Mouse (Mus musculus): ENCODE measurements around the gene Uqcc2. TPM values are rescaled to one million over a fixed set of nuclear protein-coding genes. Genes with fewer than 3 reads are reported as not detected.

Gene Uqcc2
- polyA plus RNA-seq, 1 experiment = 105 TPM

DNA sequence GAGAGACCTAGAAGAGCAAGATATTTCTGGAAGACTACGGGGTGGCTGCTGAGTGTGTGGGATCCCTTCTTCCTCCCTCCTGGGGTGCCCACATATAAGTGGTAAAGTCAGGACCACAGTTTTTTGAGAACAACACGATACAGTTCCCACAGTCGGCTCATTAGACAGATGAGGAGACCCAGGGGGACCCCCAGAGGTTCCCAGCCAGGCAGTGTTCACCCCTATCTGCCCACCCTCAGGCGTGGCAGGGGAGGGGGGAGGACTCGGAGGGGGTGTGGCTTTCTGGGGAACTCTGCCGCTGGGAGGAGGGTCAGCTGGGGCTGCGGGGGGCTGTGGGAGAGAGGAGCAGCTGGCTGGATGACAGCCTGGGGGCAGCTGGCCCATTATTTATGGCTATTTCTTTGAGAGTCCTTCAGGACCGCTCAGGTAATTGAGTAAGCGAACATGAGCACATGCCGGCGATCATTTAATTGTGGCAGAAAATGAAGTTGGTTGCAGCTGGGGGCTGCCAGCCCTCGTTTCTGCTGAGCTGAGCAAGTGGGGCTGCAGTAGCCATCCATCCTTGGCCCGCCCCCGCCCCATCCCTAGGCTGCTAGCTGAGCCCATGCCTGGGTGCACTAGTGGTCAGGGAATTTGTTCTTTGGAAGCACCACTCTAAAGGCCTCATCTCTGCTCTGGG is 41.6 kb upstream of the Uqcc2 start:
- Histone ChIP-seq H3K4me3 (replicated peaks; ENCODE audit: control insufficient read depth, low read depth, low read length) (no peak overlapping the region), H3K4me1 (ENCODE audit: control insufficient read depth, insufficient read depth, low read length) (peaks cover 1% of the 10 kb centered on the region; the same call in 1 of the 2 replicates), H3K27ac (ENCODE audit: control insufficient read depth, insufficient read depth, low read depth, low read length, poor library complexity) (no peak overlapping the region)
- 64% methylated on average over 14 of the region's 14 CpGs for WGBS
- no peak for TF ChIP-seq CTCF (IDR thresholded peaks at IDR 0.05; ENCODE audit: control insufficient read depth, insufficient read depth, low read length)
- TF ChIP-seq POLR2A (IDR thresholded peaks at IDR 0.05; ENCODE audit: borderline replicate concordance, control insufficient read depth, low read depth, low read length) = no peak

DNA sequence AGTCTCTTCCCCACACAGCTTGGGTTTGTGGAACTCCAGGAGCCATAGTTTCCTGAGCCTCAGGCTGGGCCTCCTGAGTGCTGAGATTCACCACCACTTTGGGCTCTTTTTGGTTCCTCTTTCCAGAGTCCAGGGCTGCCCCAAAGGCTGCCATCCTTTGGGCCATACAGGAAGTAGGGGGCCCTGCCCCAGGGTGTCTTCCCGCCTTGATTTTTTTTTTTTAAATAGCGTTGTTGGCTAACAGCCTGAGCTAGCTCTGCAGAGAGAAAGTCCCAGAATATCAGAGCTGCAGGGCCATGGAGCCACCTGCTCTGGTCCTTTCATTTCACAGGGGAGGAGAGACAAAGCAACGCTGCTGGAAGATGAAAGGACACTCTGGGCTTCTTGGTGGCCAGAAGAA is 40.0 kb upstream of the Uqcc2 start:
- 8% methylated on average over 3 of the region's 3 CpGs for WGBS
- Histone ChIP-seq H3K27ac (ENCODE audit: control insufficient read depth, insufficient read depth, low read depth, low read length, poor library complexity) (peak overlapping the region; percentile 18; the same call in 1 of the 2 replicates), H3K4me1 (ENCODE audit: control insufficient read depth, insufficient read depth, low read length) (no peaks in the 10 kb centered on the region; the same call in 1 of the 2 replicates), H3K4me3 (replicated peaks; ENCODE audit: control insufficient read depth, low read depth, low read length) (no peak overlapping the region)
- TF ChIP-seq CTCF (IDR thresholded peaks at IDR 0.05; ENCODE audit: control insufficient read depth, insufficient read depth, low read length) (no peak), POLR2A (IDR thresholded peaks at IDR 0.05; ENCODE audit: borderline replicate concordance, control insufficient read depth, low read depth, low read length) (no peak)

DNA sequence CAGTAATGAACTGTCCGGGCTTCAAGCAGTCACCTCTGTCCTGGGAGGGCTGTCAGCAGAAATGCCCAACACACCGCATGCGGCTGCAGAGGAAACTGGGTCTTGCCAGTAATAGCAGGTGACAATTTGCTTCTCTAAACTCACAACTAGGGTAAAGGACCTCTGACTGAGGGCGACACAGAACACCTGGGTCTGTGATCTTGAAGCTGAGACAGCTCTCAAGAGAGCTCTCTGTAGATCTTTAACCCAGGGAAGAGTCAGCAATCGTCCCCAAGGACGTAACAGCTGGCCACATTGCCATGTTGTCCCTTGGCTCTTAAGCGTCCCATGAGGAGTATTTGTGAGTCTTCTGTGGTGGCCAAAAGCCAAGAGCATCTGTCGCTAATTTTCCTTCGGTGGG is 38.7 kb upstream of the Uqcc2 start:
- H3K4me1 ChIP-seq (ENCODE audit: control insufficient read depth, insufficient read depth, low read length) = no peaks in the 10 kb centered on the region; the same call in 1 of the 2 replicates
- WGBS = 70% methylated on average over 9 of the region's 9 CpGs

DNA sequence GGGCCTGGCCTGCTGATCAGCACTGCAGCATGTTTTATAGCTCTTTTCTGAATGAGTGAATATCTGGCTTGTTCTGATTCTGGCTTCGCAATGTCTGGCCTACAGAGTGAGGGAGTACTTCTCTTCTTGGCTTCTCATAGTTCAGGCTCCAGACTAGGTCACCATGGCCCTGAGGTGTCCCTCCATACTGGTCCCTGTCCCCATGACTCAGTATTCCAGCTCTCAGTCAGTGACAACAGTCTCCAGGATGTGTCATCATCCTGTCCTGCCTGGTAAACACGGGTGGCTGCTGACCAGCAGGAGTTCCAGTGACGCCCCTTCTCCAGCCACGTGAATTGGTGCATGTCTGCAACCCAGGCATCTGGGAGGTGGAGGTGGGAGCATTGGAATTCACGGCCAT is 37.4 kb upstream of the Uqcc2 start:
- WGBS = 72% methylated on average over 5 of the region's 5 CpGs
- H3K27ac ChIP-seq (ENCODE audit: control insufficient read depth, insufficient read depth, low read depth, low read length, poor library complexity) = no peak overlapping the region
- no peak overlapping the region for H3K4me3 ChIP-seq (replicated peaks; ENCODE audit: control insufficient read depth, low read depth, low read length)

More for the DNA sequence above, 38.7 kb upstream of the Uqcc2 start:
- no peak overlapping the region for H3K4me3 ChIP-seq (replicated peaks; ENCODE audit: control insufficient read depth, low read depth, low read length)
- H3K27ac ChIP-seq (ENCODE audit: control insufficient read depth, insufficient read depth, low read depth, low read length, poor library complexity) = no peak overlapping the region
- TF ChIP-seq CTCF (IDR thresholded peaks at IDR 0.05; ENCODE audit: control insufficient read depth, insufficient read depth, low read length) (no peak), POLR2A (IDR thresholded peaks at IDR 0.05; ENCODE audit: borderline replicate concordance, control insufficient read depth, low read depth, low read length) (no peak)

DNA sequence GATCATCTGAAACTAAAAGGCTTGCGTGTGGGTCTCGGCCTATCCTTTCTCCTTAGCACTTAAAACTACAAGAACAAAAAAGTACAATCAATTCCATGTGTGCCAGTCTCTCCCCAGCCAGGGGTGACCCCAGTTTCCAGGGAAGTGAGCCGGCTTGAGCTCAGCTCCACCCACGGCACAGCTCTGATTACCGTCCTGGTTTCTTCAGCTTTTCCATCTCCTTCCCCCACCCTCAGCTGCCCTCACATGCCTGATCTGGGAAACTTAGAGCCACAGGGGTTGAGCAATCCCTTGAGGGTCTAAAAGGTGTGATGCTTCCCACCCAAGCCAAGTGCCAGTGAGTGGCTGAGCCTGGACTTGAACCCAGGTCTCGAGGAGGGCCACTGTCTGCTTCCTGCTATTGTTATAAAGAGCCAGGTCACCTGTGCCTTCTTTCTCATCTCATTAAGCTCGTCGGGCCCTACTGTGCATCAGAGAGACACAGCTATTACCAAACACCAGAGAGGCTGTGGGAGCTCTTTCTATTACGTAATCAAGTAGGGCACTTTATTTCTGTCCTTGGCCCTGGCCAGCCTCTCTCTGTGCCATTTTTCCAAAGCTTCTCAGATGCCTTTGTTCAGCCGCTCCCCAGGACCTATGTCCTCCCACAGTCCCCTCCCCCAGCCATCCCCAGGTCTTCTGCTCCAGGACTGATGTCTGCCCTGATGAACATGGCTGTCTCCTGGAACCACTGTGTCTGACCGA is 36.4 kb upstream of the Uqcc2 start:
- TF ChIP-seq CTCF (IDR thresholded peaks at IDR 0.05; ENCODE audit: control insufficient read depth, insufficient read depth, low read length) = no peak
- no peak for TF ChIP-seq POLR2A (IDR thresholded peaks at IDR 0.05; ENCODE audit: borderline replicate concordance, control insufficient read depth, low read depth, low read length)
- peak overlapping the region; percentile 45 for H3K27ac ChIP-seq (ENCODE audit: control insufficient read depth, insufficient read depth, low read depth, low read length, poor library complexity)
- no peak overlapping the region for H3K4me3 ChIP-seq (replicated peaks; ENCODE audit: control insufficient read depth, low read depth, low read length)
- no peaks in the 10 kb centered on the region; the same call in 1 of the 2 replicates for H3K4me1 ChIP-seq (ENCODE audit: control insufficient read depth, insufficient read depth, low read length)
- WGBS = 62% methylated on average over 11 of the region's 11 CpGs

More for the DNA sequence above, 37.4 kb upstream of the Uqcc2 start:
- no peaks in the 10 kb centered on the region; the same call in 1 of the 2 replicates for H3K4me1 ChIP-seq (ENCODE audit: control insufficient read depth, insufficient read depth, low read length)
- TF ChIP-seq POLR2A (IDR thresholded peaks at IDR 0.05; ENCODE audit: borderline replicate concordance, control insufficient read depth, low read depth, low read length) (no peak), CTCF (IDR thresholded peaks at IDR 0.05; ENCODE audit: control insufficient read depth, insufficient read depth, low read length) (no peak)

DNA sequence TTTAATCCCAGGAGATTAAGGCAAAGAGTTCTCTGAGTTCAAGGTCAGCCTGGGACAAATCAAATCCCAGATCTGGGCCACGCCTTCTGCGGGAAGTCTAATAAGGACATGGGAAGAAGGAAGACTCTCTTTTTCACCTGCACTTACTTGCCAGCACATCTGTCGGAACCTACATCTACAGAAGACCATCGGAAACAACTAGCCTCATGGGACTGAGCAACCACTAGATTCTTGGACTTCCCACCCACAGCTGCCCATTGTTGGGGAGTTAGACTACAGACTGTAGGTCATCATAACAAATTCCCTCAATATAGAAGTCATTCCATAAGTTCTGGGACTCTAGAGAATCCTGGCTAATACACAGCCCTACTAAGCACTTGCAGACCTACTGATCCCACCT is 34.9 kb upstream of the Uqcc2 start:
- no peak for TF ChIP-seq CTCF (IDR thresholded peaks at IDR 0.05; ENCODE audit: control insufficient read depth, insufficient read depth, low read length)
- no peak for TF ChIP-seq POLR2A (IDR thresholded peaks at IDR 0.05; ENCODE audit: borderline replicate concordance, control insufficient read depth, low read depth, low read length)

DNA sequence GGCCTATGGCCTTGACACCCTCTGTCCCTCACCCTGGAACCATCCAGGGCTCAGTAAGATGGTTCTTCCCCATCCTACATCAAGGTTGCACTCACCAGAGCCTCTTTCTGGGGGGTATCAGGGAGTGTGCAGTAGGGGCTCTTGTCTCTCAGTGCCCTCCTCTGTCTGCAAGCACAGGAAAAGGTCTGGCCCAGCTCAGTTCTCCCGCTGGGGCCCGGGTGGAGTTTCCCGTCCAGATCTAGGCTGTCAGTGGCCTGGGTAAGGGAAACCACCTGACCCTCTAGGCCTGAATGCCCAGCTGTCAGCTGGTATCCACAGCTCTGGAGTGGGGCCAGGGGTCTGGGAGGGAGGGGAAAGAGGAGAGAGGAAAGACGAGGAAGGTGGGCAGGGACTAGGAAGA is 33.8 kb upstream of the Uqcc2 start, which contains the start of gene Ip6k3:
TSS of gene Ip6k3 (minus strand) at position 251 of the 400 bp plus-strand sequence.
- Histone ChIP-seq H3K4me1 (ENCODE audit: control insufficient read depth, insufficient read depth, low read length) (no peaks in the 10 kb centered on the region; the same call in 1 of the 2 replicates), H3K4me3 (replicated peaks; ENCODE audit: control insufficient read depth, low read depth, low read length) (no peak within 1 kb of the TSS), H3K27ac (ENCODE audit: control insufficient read depth, insufficient read depth, low read depth, low read length, poor library complexity) (no peak within 1 kb of the TSS)
- no peak for TF ChIP-seq POLR2A (IDR thresholded peaks at IDR 0.05; ENCODE audit: borderline replicate concordance, control insufficient read depth, low read depth, low read length)
- TF ChIP-seq CTCF (IDR thresholded peaks at IDR 0.05; ENCODE audit: control insufficient read depth, insufficient read depth, low read length) = no peak
- 52% methylated on average over 4 of the region's 4 CpGs for WGBS

More for the DNA sequence above, 34.9 kb upstream of the Uqcc2 start:
- H3K4me1 ChIP-seq (ENCODE audit: control insufficient read depth, insufficient read depth, low read length) = no peaks in the 10 kb centered on the region; the same call in 1 of the 2 replicates
- H3K27ac ChIP-seq (ENCODE audit: control insufficient read depth, insufficient read depth, low read depth, low read length, poor library complexity) = no peak overlapping the region
- H3K4me3 ChIP-seq (replicated peaks; ENCODE audit: control insufficient read depth, low read depth, low read length) = no peak overlapping the region
- WGBS = 87% methylated on average over 4 of the region's 4 CpGs

DNA sequence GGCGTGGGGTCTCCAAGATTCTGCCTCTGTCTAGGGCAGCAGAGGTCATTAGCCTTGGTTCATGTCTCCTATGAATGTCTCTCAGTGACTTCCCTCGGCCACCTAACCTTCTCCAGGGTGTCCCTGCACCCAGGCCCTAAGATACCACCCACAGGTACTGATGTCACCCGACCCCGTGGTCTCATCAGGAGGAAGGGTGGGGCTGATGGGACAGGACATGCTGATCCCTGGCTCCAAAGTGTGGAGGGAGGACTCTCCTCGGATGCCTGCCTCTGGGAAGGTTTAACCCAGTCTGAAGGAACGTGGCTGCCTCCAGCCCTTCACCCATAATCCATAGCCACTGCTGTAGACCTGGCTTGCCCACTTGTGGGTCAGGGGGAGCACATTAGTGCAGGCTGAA is 33.2 kb upstream of the Uqcc2 start:
- H3K4me1 ChIP-seq (ENCODE audit: control insufficient read depth, insufficient read depth, low read length) = no peaks in the 10 kb centered on the region; the same call in 1 of the 2 replicates
- TF ChIP-seq POLR2A (IDR thresholded peaks at IDR 0.05; ENCODE audit: borderline replicate concordance, control insufficient read depth, low read depth, low read length) = no peak
- TF ChIP-seq CTCF (IDR thresholded peaks at IDR 0.05; ENCODE audit: control insufficient read depth, insufficient read depth, low read length) = no peak
- no peak overlapping the region for H3K27ac ChIP-seq (ENCODE audit: control insufficient read depth, insufficient read depth, low read depth, low read length, poor library complexity)
- H3K4me3 ChIP-seq (replicated peaks; ENCODE audit: control insufficient read depth, low read depth, low read length) = no peak overlapping the region
- WGBS = 82% methylated on average over 6 of the region's 6 CpGs

Data from bone marrow, adult 2 months (tissue).